Comparison of ENCODE assay signal across 15 mouse cellular contexts in the genomic region with DNA sequence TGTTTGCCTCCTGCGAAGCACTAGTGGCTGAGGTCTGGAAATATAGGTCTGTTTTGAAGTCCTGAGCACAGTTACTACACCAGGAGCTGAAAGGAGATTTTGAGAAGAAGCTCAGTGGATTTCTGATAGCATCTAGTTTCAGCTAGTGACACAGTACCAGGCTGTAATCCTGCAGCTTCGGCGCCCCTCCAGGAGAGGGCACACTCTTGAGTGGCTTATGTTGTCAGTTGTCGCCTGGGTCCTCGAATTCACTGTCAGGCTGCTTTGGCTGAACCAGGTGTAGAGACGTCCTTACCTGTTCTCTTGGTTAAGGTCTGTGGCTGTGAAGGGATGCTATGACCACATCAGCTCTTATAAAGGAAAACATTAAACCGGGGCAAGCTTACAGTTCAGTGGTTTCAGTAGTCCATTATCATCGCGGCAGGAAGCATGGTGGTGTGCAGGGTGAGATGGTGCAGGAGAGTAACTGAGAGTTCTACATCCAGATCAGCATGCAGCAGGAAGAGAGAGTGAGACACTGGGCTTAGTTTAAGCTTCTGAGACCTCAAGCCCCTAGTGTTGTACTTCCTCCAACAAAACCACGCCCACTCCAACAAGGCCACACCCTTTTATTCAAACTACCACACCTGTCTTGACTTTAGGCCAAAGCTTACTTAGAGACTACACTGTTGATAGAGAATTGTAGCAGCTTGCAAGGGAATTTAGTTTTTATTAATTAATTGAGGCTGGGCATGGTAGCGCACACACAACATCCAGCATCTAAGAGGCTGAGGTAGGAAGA.
DNase-seq lines count a peak whose midpoint lies in the region; ATAC-seq and TF ChIP-seq lines count a peak whose summit lies in the region.
"Had no signal": no experiment of that assay in that cellular context is flagged by ENCODE, and none has a peak within 500 bp of the region (broad histone marks: within the 10 kb centered on the region; RNA-seq: fewer than 3 reads in every experiment).

No protein-coding gene starts in this region.

- H3K4me1 ChIP-seq in hindbrain, postnatal 0 days (ENCODE audit: insufficient read depth, low read length), result no peaks in the 10 kb centered on the region
- peaks cover 9% of the 10 kb centered on the region for H3K4me1 ChIP-seq in hindbrain, embryonic 10.5 days (replicated peaks)
- H3K4me1 ChIP-seq in E14TG2a.4 (replicated peaks; ENCODE audit: low read depth, low read length), result peaks cover 70% of the 10 kb centered on the region
- peaks cover 2% of the 10 kb centered on the region; the same call in 1 of the 2 replicates for H3K4me1 ChIP-seq in intestine, embryonic 16.5 days (ENCODE audit: control insufficient read depth, insufficient read depth, low read length)
- peaks cover 18% of the 10 kb centered on the region for H3K4me1 ChIP-seq in small intestine, adult 2 months (ENCODE audit: control insufficient read depth, insufficient read depth, insufficient read length, low read length)
- H3K4me1 ChIP-seq: hindbrain, embryonic 15.5 days had no signal

- no peaks in the 10 kb centered on the region for H3K9me3 ChIP-seq in hindbrain, postnatal 0 days (ENCODE audit: low read length)
- H3K9me3 ChIP-seq in hindbrain, embryonic 10.5 days, result no peaks in the 10 kb centered on the region
- H3K9me3 ChIP-seq in E14TG2a.4 (ENCODE audit: low read length), result peaks cover 23% of the 10 kb centered on the region
- H3K9me3 ChIP-seq in intestine, embryonic 16.5 days (ENCODE audit: control insufficient read depth, low read length), result no peaks in the 10 kb centered on the region
- H3K9me3 ChIP-seq: hindbrain, embryonic 15.5 days; neural tube, embryonic 13.5 days had no signal

- H3K27ac ChIP-seq in hindbrain, postnatal 0 days, result no peak overlapping the region
- H3K27ac ChIP-seq in hindbrain, embryonic 10.5 days, result no peak overlapping the region
- no peak overlapping the region for H3K27ac ChIP-seq in intestine, embryonic 16.5 days (ENCODE audit: low read length)
- H3K27ac ChIP-seq in small intestine, adult 2 months (ENCODE audit: insufficient read depth, low read depth, low read length), result peak overlapping the region; percentile 17; the same call in 1 of the 2 replicates
- H3K27ac ChIP-seq: hindbrain, embryonic 15.5 days; neural tube, embryonic 13.5 days had no signal

- no peak for DNase-seq in hindbrain, postnatal 0 days (ENCODE audit: low spot score)
- no peak for DNase-seq in hindbrain, embryonic 10.5 days (ENCODE audit: low spot score)
- no peak for DNase-seq in right cerebral cortex, adult 18-20 months
- DNase-seq in lung, postnatal 14 days, result no peak
- DNase-seq in ovary, adult 18-20 months (ENCODE audit: low spot score), result no peak
- DNase-seq: cerebellum, adult 9-10 months; gastrocnemius, postnatal 36 days had no signal

- 0 out of 2 replicates have a peak, but pooled peaks cover 3% of the 10 kb centered on the region for H3K36me3 ChIP-seq in hindbrain, postnatal 0 days (ENCODE audit: insufficient read depth, low read length)
- peaks cover 36% of the 10 kb centered on the region for H3K36me3 ChIP-seq in hindbrain, embryonic 10.5 days
- peaks cover 48% of the 10 kb centered on the region for H3K36me3 ChIP-seq in E14TG2a.4 (ENCODE audit: insufficient read depth, low read length)
- peaks cover 2% of the 10 kb centered on the region; the same call in 1 of the 2 replicates for H3K36me3 ChIP-seq in intestine, embryonic 16.5 days (ENCODE audit: control insufficient read depth, insufficient read depth, low read length)
- H3K36me3 ChIP-seq in small intestine, adult 2 months (ENCODE audit: control insufficient read depth, insufficient read depth, low read length), result 0 out of 2 replicates have a peak, but pooled peaks cover 2% of the 10 kb centered on the region

- TF ChIP-seq CTCF in hindbrain, postnatal 0 days (IDR thresholded peaks at IDR 0.05; ENCODE audit: low read depth), result 0 out of 2 replicates have a peak, but pooled peaks have one; percentile 2
- TF ChIP-seq CTCF in E14TG2a.4 (conservative IDR thresholded peaks at IDR 0.05; ENCODE audit: low read length), result 0 out of 2 replicates have a peak, but pooled peaks have one; percentile 8
- peak; percentile 42; the same call in 1 of the 2 replicates for TF ChIP-seq CTCF in small intestine, adult 2 months (IDR thresholded peaks at IDR 0.05; ENCODE audit: extremely low read depth, insufficient read length, insufficient replicate concordance, low read depth, low read length)

- 95% methylated on average over 11 of the region's 11 CpGs for WGBS in hindbrain, postnatal 0 days
- 91% methylated on average over 11 of the region's 11 CpGs for WGBS in hindbrain, embryonic 10.5 days
- WGBS in intestine, embryonic 16.5 days, result 91% methylated on average over 11 of the region's 11 CpGs
- 75% methylated on average over 11 of the region's 11 CpGs for WGBS in small intestine, adult 2 months

- H3K27me3 ChIP-seq in hindbrain, postnatal 0 days (ENCODE audit: insufficient read depth, low read length), result no peaks in the 10 kb centered on the region
- no peaks in the 10 kb centered on the region for H3K27me3 ChIP-seq in hindbrain, embryonic 10.5 days (ENCODE audit: insufficient read depth, poor library complexity, severe bottlenecking)
- no peaks in the 10 kb centered on the region for H3K27me3 ChIP-seq in E14TG2a.4 (ENCODE audit: insufficient read depth, low read length)
- no peaks in the 10 kb centered on the region for H3K27me3 ChIP-seq in intestine, embryonic 16.5 days (replicated peaks; ENCODE audit: control insufficient read depth, insufficient read depth, low read length)
- H3K27me3 ChIP-seq in small intestine, adult 2 months (ENCODE audit: control insufficient read depth, insufficient read depth, low read length), result no peaks in the 10 kb centered on the region
- H3K27me3 ChIP-seq: hindbrain, embryonic 15.5 days; neural tube, embryonic 13.5 days had no signal

- no peak for ATAC-seq in hindbrain, postnatal 0 days
- ATAC-seq in intestine, embryonic 16.5 days, result 0 out of 2 replicates have a peak, but pooled peaks have one; percentile 29
- ATAC-seq: forebrain, embryonic 16.5 days; midbrain, embryonic 16.5 days had no signal

- H3K4me3 ChIP-seq in hindbrain, postnatal 0 days (ENCODE audit: low read length), result no peak overlapping the region
- no peak overlapping the region for H3K4me3 ChIP-seq in hindbrain, embryonic 10.5 days
- no peak overlapping the region for H3K4me3 ChIP-seq in E14TG2a.4 (replicated peaks; ENCODE audit: low read length)
- H3K4me3 ChIP-seq in intestine, embryonic 16.5 days (ENCODE audit: low read length), result no peak overlapping the region
- no peak overlapping the region for H3K4me3 ChIP-seq in small intestine, adult 2 months (ENCODE audit: low read depth, low read length)
- H3K4me3 ChIP-seq: erythroblast, embryonic 14.5 days; hindbrain, embryonic 15.5 days; neural tube, embryonic 13.5 days had no signal

- TF ChIP-seq POLR2A in small intestine, adult 2 months (IDR thresholded peaks at IDR 0.05; ENCODE audit: low read depth, low read length), result no peak

- no peak overlapping the region for H3K4me2 ChIP-seq in hindbrain, postnatal 0 days (ENCODE audit: low read depth, low read length)
- no peak overlapping the region for H3K4me2 ChIP-seq in intestine, embryonic 16.5 days (ENCODE audit: low read depth, low read length)
- H3K4me2 ChIP-seq: hindbrain, embryonic 15.5 days; neural tube, embryonic 13.5 days had no signal

- H3K9ac ChIP-seq in hindbrain, postnatal 0 days (replicated peaks; ENCODE audit: low read length), result no peak overlapping the region
- H3K9ac ChIP-seq in intestine, embryonic 16.5 days (ENCODE audit: low read depth, low read length), result no peak overlapping the region
- H3K9ac ChIP-seq: hindbrain, embryonic 15.5 days; neural tube, embryonic 13.5 days had no signal
